Mouse (Mus musculus) retina, embryonic 14.5 days (tissue): ENCODE measurements around the gene Pcsk5.

Experiments used
- DNase-seq: peaks from one replicate; pipeline ENCODE4 v3.0.0-alpha.2; 2015; ENCODE audit warnings: low spot score

The Pcsk5 gene

DNA sequence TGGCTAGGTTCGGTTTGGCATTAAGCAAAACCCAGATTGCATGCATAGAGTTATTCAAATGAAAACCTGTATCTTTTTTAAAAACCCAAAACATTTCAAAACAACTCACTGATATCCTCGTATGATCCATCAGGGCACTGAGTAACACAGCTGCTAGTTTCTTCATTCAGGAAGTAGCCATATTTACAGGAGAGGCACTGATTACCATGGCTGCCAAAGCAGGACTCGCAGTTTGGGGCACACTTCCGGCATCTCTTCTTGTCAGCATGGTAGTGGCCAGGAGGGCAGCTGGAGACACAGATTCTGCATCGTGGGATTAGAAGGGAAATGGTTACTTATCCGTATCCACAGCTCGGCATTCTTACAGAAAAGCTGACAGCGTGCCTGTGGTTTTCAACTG, 265.1 kb downstream of the Pcsk5 start:
- DNase-seq: no peak

DNA sequence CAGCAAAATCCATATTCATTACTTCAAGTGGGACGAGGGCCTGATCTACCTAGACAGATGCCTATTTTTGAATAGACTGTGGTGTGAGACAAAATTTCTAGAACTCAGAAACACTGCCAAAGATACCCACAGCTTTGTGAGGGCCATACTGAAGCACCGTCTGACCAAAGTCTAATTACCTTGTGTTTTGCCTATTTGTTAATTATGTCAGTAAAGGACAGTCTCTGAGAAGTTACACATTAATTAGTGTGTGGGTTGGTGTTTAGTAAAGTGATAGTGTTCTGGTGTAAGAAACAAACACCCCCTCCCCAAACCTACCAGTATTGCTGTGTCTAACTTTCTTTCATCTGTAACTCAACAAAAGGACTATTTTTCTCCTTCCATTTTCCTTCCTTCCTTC, 266.5 kb downstream of the Pcsk5 start:
- no peak for DNase-seq

DNA sequence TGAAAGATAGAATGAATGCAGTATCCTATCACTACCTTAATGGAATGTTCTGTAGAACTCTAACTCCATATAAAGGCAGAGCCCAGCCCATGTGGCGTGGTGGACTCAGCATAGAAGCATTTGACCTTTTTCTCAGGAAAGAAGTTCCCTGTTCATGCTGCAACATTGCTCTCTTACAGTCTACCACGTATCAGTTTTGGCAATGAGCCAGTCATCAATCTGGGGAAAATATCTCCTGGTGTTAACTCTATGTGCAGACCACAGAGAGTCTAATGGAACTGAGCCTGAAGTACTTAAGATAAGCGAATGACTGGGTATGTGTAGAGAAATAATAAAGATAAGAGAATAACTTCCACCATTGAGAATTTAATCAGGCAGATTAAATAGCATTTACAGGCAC, 270.2 kb downstream of the Pcsk5 start:
- DNase-seq: no peak

DNA sequence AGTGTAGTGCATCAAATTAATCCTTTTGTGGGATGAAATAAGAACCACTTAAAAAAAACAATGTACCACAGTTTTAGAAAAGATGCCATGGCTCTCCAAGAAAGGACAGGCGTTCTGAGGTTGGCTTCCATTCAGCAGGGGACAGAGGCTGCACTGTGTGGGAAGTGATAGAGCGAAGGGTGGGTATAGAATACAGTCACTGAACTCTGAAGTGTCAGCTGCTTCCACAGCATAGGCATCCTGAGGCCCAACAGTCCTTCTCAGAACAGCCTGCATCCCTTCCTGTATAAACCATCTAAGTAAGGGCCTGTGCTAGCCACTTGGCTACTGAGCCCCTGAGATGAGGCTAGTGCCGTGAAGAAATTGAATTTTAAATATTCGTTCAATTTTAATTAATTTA, 271.3 kb downstream of the Pcsk5 start:
- DNase-seq: no peak

DNA sequence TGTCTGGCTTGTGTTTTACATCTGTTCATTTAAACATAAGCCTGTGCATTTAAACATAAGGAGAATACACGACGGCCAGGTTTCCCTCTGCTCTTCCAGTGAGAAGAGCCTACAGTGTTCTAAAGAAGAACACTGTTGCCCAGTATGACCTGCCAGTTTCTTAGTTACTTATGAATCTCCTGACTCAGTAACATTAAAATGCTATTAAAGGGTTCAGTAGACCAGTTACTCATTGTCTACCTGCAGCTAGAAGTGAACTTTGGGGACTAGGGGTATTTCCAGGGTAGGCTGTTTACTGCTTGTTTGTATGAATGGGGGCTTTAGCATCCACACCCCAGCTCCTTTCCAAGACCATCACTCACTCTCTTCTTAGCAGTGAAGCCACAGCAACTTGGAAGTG, 278.7 kb downstream of the Pcsk5 start:
- no peak for DNase-seq

DNA sequence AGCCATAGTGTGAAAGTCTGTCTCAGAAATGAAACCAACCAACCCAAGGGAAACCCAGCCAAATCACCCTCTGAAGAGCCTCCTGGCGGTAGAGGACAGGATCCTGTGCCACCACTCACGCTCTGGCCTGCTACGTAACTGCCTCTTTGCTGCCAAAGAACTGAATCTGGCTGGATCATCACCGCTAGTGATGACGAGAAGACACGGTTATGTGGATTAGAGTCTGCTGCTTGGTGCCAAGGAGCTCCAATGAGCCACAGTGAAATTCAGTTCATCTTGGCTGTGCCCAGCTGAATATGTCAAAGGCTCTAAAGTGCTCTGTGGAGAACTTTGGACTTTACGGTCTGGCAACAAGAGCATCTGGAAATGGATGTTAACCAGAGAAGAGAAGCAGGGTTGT, 282.3 kb downstream of the Pcsk5 start:
- DNase-seq: no peak

DNA sequence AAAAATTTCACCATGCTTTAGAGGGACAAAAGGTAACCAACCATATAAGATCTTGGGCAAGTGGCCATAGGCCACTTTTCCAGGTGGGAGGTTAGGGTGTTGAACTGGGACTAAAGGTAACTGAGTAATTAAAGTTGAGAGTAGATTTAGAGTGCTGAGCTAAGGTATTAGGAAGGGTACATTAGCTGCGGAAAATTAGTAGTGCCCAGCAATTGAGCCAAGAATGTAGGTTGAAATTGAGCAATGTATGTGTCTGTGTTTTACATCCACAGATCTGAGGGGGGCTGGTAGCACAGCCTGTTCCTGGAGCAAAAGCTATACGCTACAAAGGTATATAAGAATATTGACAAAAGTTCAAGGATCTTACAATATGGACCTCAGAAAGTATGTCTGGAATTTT, 282.9 kb downstream of the Pcsk5 start:
- DNase-seq: no peak

DNA sequence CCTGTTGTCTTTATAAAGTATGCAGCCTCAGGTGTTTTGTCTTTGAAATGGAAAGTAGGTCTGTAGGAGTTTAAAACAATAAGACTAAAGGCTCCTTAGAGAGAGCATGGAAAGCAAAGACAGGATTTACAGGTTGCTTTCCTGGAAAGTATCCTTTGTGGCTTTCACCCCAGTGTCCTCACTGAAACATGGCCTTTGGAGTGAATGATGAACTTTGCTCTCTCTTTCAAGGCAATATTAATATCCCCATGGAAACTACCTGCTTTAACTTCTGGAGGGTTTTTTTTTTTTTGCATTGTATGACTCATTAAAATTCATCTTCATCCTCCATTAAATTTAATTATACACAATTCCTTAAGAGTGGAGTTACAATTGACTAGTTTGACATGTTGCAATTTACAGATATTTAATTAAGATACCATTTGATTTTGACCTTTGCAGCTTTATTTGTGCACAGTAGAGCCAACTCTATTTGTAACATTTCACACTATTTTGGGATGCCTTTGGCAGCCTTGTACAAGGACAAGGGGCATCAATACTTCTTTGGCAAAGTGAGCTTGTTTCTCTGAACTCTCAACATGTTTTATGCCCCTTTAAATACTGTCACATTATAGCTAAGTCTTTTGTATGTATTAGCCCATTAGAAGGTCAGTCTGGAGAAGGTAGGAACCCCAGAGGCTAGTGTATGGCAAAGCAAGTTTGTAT, 283.9 kb downstream of the Pcsk5 start:
- no peak for DNase-seq

DNA sequence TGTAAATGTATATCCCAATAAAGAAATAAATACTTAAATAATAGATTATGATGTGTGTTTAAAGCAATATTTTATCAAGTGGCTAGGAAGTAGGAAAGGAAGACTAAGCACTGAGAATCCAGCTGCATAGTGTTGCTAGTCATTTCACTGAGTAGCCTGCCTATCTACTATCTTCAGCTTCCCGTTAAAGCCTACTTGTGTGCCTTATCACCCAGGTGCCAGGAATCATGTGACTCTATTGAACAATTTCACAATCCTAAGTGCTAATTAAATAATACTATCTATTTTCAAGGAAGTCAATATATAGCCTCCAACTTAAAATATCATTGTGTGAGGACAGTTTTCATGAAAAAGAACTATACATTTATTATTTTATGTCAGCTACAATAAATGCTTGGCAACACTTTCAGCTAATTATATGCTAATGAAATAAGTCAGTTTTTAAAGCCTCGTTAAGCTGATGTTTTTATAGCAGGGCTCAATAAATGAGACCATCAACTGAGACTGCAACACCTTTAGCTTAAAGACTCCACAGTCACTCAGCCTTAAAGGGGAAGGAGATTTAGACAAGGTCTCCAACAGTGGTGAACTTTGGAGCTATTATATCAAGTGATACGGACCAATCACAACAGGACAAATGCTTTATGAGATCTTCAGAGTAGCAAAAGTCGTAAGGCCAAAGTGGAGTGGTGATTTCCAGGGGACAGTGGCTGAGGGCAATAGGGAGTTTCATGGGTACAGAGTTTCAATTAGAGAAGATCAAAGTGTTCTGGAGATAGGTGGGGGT, 308.5 kb downstream of the Pcsk5 start:
- no peak for DNase-seq

DNA sequence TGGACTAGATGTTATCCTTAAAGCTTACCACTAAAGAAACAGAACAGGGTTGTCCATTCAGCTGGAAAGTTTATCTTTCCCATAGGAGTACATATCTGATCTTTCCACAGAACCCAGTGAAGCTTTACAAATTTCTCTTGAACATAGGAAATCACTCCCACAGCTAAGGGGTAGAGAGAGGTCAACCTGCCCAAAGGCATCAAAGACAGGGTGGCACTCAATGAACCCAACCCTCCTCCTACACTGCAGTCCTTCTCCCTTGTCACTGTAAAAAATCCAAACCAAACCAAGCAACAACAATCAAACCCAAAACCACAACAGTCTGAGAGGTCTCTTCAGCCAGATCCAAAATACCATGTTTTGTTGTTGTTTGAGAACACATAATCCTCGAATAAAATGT, 311.9 kb downstream of the Pcsk5 start:
- no peak for DNase-seq

DNA sequence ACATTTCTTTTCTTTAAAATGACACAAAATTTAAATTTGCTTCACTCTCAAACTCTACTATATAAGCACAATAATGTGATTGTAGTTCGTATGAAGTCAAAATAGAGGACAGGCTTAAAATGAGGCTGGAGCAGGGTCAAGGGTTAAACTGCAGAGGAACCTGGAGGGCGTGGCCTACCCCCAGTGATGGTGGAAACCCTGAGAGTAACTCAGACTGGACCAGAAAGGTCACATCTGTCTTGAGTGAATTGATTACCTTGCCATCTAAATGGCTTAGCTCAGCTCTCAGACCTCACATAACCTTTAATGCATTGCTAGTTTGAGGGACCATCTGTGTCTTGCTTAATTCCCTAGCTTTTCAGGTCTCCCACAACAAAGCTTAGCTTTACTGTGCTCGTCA, 323.0 kb downstream of the Pcsk5 start:
- no peak for DNase-seq

DNA sequence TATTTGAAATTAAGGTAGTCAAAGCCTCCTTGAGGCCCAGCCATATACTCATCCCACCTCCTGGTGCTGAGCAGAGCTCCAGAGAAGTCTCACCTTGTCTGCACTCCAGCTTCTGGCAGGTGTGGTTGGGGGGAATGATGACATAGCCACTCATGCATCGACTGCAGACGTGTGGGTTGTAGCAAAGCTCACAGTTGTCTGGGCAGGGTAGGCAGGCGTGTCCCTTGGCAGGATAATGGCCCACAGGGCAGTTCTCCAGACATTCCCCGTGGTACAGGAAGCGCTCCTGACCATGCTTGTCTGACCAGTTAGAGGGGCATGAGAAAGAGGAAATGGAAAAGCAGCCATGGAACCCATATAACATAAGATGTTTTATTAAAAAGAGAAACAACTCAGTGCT, 326.1 kb downstream of the Pcsk5 start:
- DNase-seq: no peak

DNA sequence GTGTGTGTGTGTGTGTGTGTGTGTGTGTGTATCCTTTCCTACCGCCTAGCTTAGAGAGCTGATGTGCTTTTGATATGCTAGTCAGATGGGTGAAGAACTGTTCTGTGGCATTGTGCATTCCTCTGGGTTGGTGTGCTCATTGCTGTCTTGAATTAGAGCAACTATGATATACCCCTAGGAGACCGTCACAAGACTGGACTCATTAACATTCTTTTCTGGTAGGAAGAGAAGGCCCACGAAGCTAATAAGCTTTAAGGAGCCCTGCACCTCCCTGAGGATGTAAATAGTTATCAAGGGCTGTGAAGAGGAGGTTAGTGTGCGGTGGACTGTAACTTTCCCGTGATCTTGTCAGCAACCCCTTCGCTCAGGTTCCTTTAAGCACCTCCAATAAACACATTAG, 333.2 kb downstream of the Pcsk5 start:
- no peak for DNase-seq

DNA sequence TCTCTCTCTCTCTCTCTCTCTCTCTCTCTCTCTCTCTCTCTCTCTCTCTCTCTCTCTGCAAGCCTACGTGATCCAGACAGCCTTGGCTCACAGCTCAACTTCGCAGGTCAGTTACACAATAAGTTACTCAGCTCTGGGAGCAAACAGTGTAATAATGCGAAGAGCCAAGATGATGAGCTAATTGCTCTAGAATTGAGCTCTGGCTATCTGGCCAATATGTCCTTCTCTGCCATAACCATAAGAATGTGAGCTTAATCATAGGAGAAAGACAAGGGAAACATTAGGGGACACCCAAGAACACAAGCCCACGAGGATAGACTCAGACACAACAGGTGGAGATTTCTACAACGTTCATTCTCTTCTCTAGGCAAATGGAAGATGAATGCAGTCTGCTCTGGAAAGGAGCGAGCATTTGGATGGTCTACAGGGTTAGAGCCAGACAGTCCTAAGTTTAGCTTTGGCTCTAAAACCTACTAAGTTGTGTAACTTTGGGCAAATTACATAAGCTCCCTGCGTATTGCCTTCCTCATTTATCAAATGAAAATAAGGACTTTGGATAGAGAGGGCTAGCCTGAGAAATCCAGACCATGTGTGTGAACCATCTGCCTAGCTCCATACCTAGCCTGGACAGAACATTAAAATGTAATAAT, 338.7 kb downstream of the Pcsk5 start:
- no peak for DNase-seq

DNA sequence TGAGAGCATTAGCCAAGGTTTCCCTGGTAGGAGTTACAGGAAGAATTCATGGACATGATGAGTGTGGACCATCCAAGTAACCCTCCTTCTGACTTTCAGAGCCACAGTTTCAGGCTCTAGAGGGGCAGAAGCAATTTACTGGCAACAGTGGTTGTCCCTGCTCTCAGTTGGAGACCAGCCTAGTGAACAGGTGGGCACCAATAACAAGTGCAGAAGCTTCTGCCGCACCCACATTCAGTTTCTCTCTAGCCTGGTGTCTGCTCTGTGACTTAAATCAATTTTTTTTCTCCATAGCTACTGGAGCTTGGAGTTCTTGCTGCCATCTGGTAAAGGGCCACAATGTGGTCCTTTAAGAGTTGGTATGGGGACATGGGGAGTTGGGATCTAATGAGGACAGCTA, 341.3 kb downstream of the Pcsk5 start:
- DNase-seq: no peak

DNA sequence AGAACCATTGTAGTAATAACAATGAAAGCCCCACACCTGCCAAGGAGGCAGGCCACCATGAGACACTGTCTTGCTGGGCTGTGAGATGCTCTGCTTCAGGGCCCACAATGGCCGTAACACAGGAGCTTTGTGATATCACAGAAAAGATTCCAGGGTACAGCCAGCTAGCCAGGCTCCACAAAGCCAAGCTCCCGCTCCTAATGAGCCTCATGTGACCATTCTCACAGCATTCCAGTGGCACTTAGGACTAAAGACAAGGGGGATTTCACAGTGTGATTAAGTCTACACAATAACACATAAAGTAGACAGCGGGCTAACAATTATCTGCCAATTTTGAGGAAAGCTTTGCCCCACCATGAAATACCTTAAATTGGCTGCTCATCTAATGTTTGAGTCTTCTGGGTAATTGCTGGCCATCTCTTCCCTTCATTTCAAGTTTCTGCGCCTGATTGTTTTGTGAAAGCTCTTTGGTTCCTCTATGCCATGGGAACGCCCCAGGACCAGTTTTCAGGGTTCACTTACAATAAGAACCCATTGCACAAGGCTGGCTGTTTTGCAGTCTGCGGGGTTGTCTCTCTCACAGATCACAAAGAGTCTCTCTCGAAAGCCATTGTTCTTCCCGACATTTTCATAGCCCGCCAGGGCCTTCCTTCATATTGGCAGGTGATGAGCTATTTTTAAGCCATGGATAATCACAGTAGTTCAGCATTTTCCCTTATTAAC, 345.4 kb downstream of the Pcsk5 start:
- peak; percentile 63 for DNase-seq

DNA sequence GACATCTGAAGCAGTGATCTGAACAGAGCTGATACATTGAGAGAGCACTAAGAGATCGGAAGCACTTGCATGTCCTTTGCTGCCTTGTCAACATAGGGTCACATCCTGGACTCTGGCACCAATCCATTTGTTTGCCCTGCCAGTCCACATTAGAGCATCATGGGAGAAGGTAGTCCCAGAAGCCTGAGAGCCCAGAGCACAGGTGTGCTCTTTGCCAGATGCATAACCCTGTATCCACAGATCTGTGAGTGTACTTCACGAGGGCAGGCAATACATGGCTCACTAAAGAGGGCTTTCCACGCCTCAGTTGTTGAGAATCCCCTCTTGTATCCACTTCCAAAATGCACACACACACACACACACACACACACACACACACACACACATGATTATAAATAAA, 346.1 kb downstream of the Pcsk5 start:
- no peak for DNase-seq

DNA sequence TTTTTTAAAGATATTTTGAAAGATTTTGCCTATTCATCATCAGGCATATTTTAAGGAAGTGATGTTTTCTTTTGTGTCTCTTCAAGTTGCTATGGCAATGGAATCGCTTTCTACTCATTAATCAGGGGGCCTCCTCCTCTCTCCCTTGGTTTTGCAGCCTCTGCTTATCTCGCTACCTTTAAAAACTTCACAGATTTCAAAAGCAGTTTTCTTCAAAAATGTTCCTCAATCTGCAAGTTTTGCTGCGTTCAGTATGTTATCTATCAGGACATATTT, 347.6 kb downstream of the Pcsk5 start:
- no peak for DNase-seq

DNA sequence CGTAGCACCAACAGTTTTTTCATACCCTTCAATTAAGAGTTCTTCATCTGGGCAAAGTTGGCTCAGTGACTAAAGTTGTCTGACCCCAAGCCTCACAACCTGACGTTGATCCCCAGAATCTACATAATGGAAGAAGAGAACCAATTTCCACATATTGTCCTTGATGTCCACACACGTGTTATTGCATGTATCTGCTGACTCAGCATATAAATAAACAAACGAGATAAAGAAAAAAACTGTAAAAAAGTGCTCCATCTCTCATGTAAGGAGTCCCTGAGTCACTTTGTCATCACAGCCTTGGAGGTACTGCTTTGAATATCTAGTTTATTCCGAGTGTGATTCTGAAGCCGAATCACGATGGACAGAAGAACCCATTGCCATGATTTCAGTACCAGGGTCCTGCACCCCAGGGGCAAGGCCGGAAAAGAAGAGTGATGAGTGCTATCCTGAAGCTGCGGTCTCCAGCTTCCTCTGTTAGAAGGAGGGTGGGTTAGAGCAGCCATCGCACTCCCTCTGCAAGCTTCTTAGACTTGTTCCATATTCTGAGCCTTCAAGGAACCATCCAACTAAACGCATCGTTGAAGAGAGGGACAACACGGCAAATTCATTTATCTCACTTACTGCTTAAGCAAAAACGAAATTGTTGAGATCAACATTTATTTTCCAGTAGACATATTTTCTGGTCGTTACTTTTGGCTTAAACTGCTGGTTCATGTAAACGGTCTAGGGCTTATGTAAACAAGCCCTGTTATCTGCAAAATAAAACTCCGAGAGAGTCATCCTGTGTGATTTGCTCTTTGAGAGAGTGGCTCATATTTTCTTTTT, 348.2 kb downstream of the Pcsk5 start:
- DNase-seq: no peak

DNA sequence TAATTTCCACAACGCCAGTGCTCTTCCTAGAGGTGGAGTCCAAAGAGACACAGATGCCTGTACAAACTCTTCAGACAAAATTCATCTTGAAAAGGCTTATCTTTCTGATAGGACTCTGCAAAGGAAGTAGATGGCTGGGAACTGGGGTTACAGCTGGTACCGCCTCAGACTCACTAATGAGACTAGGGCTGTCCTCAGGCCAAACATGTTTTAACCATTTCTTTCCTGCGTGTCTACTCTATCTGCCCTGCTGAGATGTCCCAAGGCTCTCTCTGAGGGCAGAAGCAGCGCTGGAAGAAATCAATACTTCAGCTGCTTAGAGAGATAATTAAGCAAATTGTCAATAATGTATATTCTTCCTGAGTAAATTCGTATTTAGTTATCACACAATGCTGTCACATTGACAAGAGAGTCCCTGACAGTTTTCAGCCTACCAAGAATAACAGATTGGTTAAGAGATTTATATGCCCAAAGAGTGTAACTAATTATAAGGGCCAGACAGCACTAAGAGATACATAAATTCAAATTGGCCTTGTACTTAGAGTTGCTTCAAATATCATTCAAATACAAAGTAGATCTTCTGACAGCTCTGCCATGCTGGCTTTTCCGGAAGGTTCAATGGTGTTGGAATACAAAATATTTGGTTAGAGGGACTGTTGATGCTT, 355.2 kb downstream of the Pcsk5 start:
- DNase-seq: peak; percentile 32

DNA sequence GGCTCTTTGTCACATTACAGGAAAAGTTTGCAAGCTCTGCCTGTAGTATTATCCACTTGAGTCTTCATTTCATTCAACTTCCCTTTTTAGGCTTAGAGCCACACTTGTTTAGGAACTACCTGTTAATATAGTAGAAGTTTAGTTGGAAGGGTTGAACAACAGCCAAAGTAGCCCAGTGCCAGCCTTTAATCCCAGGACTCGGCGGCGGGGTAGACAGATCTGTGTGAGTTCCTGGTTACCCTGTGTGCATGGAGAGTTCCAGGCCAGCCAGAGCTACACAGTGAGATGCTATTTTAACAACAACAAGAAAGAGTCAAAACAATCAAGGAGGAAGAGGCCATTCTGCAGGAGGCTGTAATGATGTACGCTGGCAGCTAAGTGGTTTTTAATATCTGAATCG, 358.0 kb downstream of the Pcsk5 start:
- DNase-seq: no peak

DNA sequence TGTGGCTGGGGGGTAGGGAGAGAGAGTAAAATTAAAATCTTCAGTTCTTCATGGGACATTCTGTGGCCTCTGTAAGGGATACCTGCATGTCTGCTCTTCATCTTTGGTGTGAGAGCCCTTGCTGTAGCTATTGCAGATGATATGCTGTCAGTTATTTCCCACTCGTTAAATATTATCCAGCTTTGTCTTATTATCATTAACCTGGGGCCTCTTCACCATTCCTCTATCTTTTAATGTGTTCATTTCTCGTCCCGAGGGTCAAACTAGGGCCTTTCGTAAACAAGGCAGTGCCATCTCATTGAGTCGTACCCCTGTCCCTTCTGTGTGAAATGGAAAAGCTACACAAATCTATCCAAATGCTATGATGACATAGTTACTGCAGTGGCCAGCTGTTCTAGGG, 361.4 kb downstream of the Pcsk5 start:
- no peak for DNase-seq
